Mouse (Mus musculus): ENCODE results near the gene Klhl35. TPM values are rescaled to one million over a fixed set of nuclear protein-coding genes. Genes with fewer than 3 reads are reported as not detected.
"Not testable (repeated sequence)": the region's sequence is repeated elsewhere in the genome, so short reads cannot be mapped to it uniquely, and the experiment has no call there.

The Klhl35 gene
- polyA plus RNA-seq, 1 experiment, result not detected

DNA sequence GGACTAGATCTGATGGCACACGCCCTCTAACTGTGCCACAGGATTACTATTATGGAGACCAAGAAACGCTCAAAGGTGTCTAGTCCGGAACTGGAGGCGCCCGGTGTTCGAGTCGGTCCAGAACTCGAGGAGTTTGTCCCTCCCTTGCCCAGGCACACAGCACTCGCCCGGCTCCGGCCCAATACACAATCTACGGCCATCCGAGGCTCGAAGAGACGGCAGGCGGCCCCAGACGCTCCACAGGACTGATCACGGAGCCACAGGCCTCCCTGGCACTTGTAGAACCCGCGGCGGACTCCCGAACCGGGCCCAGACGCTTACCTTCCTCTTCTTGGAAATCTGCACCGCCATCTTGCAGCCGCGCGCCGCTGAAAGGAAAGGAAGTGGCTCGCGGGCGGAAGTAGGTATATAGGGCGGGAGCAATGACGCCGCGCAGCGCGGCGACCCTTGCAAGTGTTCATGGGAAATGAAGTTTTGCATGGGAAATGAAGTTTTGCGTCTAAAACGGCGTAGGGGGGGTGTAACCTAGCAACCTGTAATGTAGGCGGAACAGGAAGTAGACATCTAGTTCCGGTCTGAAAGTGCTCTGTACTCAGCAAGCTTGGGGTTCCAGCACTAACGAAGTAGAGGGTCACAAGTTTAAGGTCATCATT lies 17.6 kb downstream of the Klhl35 start, which contains the start of gene Rps3:
Rps3 (minus strand) TSS at position 468 of the 653 bp plus-strand sequence.
- H3K4me1 ChIP-seq (ENCODE audit: control insufficient read depth, insufficient read depth, low read length), result peaks cover 14% of the 10 kb centered on the region
- no peak for TF ChIP-seq CTCF (IDR thresholded peaks at IDR 0.05; ENCODE audit: borderline replicate concordance, insufficient read depth, low read length)
- peak; percentile 85 for TF ChIP-seq POLR2A (IDR thresholded peaks at IDR 0.05; ENCODE audit: low read depth, low read length)
- H3K4me3 ChIP-seq (ENCODE audit: insufficient read depth, low read length), result peak within 1 kb of the TSS; percentile 100
- peak within 1 kb of the TSS; percentile 66 for H3K27ac ChIP-seq (ENCODE audit: insufficient read depth, low read length)

DNA sequence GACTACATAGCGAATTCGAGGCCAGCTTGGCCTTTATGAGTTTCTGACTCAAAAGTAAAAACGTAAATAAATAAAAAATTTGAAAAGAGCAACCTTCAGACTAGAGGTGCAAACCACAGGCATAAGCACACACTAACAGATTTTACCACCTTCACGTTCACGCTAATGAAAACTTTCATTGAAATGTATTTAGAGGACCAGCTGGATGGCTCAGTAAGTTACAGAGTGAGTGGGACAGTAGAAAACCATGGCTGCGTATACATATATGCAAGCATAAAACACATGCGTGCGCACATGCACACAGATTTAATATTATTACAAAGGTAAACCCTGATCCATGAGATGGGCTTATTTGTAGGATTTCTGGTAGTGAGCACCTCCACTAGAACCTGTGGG lies 18.1 kb downstream of the Klhl35 start:
- Histone ChIP-seq H3K4me3 (ENCODE audit: insufficient read depth, low read length) (no peak overlapping the region), H3K27ac (ENCODE audit: insufficient read depth, low read length) (no peak overlapping the region), H3K4me1 (ENCODE audit: control insufficient read depth, insufficient read depth, low read length) (peaks cover 12% of the 10 kb centered on the region)
- TF ChIP-seq POLR2A (IDR thresholded peaks at IDR 0.05; ENCODE audit: low read depth, low read length) (no peak), CTCF (IDR thresholded peaks at IDR 0.05; ENCODE audit: borderline replicate concordance, insufficient read depth, low read length) (no peak)

GRCm38 (mm10) chr7:99484679-99485078 lies 18.9 kb downstream of the Klhl35 start:
- H3K4me3 ChIP-seq (ENCODE audit: insufficient read depth, low read length), result no peak overlapping the region
- TF ChIP-seq POLR2A (IDR thresholded peaks at IDR 0.05; ENCODE audit: low read depth, low read length) (no peak), CTCF (IDR thresholded peaks at IDR 0.05; ENCODE audit: borderline replicate concordance, insufficient read depth, low read length) (no peak)
- H3K27ac ChIP-seq (ENCODE audit: insufficient read depth, low read length), result no peak overlapping the region
- H3K4me1 ChIP-seq (ENCODE audit: control insufficient read depth, insufficient read depth, low read length), result peaks cover 7% of the 10 kb centered on the region

GRCm38 (mm10) chr7:99489708-99490107 lies 23.9 kb downstream of the Klhl35 start:
- H3K4me1 ChIP-seq (ENCODE audit: control insufficient read depth, insufficient read depth, low read length), result no peaks in the 10 kb centered on the region
- H3K4me3 ChIP-seq (ENCODE audit: insufficient read depth, low read length), result no peak overlapping the region
- no peak overlapping the region for H3K27ac ChIP-seq (ENCODE audit: insufficient read depth, low read length)
- TF ChIP-seq CTCF (IDR thresholded peaks at IDR 0.05; ENCODE audit: borderline replicate concordance, insufficient read depth, low read length) (no peak), POLR2A (IDR thresholded peaks at IDR 0.05; ENCODE audit: low read depth, low read length) (no peak)

DNA sequence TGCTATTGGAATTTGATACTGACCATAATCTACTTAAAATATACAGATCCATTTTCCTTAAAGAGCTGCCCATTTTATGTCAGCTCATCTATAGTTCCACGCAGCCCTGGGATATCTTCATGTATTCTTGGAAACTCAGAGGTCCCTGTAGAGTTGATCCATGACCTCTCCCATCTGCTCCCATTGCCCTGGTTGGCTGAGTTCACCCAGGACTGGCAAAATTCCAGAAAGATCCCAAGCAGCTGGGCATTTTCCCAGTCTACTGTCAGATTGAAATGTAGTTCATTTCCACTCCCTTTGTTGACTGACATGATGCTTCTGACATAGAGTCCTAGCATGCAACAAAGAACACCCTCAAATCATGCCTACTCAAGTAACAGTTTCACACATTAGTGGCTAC lies 33.3 kb downstream of the Klhl35 start:
- no peaks in the 10 kb centered on the region for H3K4me1 ChIP-seq (ENCODE audit: control insufficient read depth, insufficient read depth, low read length)
- TF ChIP-seq POLR2A (IDR thresholded peaks at IDR 0.05; ENCODE audit: low read depth, low read length) (no peak), CTCF (IDR thresholded peaks at IDR 0.05; ENCODE audit: borderline replicate concordance, insufficient read depth, low read length) (no peak)
- H3K27ac ChIP-seq (ENCODE audit: insufficient read depth, low read length), result no peak overlapping the region
- H3K4me3 ChIP-seq (ENCODE audit: insufficient read depth, low read length), result no peak overlapping the region

DNA sequence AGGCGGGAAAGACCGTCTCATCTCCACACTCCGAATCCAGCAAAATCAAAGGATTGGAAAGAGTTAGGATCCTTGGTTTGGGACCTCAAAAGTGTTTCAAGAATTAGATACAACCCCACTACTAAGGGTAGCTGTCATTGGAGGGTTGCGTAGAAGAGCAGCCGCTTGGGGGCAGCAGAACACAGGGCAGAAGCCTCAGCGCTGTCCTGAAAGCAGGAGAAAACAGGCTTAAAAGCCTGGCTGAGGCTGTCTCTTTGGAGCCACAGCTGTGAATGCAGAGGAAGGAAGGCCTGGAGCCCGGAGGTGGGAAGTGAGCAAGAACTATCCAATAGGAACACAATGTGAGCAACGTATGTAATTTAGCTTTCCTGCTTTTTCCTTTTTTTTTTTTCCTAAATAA lies 34.4 kb downstream of the Klhl35 start:
- no peak overlapping the region for H3K27ac ChIP-seq (ENCODE audit: insufficient read depth, low read length)
- no peaks in the 10 kb centered on the region for H3K4me1 ChIP-seq (ENCODE audit: control insufficient read depth, insufficient read depth, low read length)
- TF ChIP-seq CTCF (IDR thresholded peaks at IDR 0.05; ENCODE audit: borderline replicate concordance, insufficient read depth, low read length) (peak; percentile 84), POLR2A (IDR thresholded peaks at IDR 0.05; ENCODE audit: low read depth, low read length) (no peak)
- H3K4me3 ChIP-seq (ENCODE audit: insufficient read depth, low read length), result no peak overlapping the region

DNA sequence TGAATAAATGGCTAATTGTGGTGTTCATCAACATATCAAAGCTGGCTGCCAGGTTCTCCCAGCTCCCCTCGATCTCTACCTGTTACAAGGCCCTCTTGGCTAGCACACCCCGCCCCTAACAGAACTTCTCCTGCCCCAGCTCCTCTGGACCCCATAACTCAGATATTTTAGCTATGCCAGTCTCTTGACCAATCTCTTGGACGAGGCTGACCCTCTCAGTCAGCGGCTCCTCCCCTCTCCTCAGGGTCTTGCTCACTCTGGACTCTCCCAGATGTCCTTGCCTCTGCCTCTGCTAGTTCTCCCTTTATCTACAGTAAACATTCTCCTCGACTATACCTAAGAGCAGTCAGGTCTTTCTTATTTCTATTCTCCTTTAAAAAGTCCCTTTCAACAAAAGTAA lies 34.9 kb downstream of the Klhl35 start:
- Histone ChIP-seq H3K4me3 (ENCODE audit: insufficient read depth, low read length) (no peak overlapping the region), H3K4me1 (ENCODE audit: control insufficient read depth, insufficient read depth, low read length) (no peaks in the 10 kb centered on the region), H3K27ac (ENCODE audit: insufficient read depth, low read length) (no peak overlapping the region)
- no peak for TF ChIP-seq CTCF (IDR thresholded peaks at IDR 0.05; ENCODE audit: borderline replicate concordance, insufficient read depth, low read length)
- TF ChIP-seq POLR2A (IDR thresholded peaks at IDR 0.05; ENCODE audit: low read depth, low read length), result no peak

- Histone ChIP-seq H3K4me1 (ENCODE audit: control insufficient read depth, insufficient read depth, low read length) (no peaks in the 10 kb centered on the region), H3K27ac (ENCODE audit: insufficient read depth, low read length) (no peak overlapping the region), H3K4me3 (ENCODE audit: insufficient read depth, low read length) (no peak overlapping the region)
- TF ChIP-seq POLR2A (IDR thresholded peaks at IDR 0.05; ENCODE audit: low read depth, low read length) (no peak), CTCF (IDR thresholded peaks at IDR 0.05; ENCODE audit: borderline replicate concordance, insufficient read depth, low read length) (no peak)
Measured at GRCm38 (mm10) chr7:99501148-99501547, 35.3 kb downstream of the Klhl35 start.

DNA sequence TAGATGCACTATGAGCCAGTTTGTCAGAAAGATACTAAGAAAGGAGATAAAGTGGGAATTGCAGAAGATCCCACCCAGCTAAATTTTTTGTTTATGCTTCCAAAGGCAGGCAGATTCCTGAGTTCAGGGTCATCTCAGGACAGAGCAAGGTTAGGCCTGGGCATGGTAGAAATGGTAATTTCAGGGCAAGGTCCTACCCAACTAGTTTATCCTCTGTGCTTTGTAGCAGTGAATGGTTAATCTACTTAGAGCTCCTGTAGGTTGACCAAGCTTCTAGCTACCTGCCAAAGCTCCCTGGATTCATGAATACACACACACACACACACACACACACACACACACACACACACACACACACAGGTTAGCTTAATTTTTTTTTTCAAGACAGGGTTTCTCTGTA lies 38.8 kb downstream of the Klhl35 start:
- TF ChIP-seq POLR2A (IDR thresholded peaks at IDR 0.05; ENCODE audit: low read depth, low read length) (no peak), CTCF (IDR thresholded peaks at IDR 0.05; ENCODE audit: borderline replicate concordance, insufficient read depth, low read length) (no peak)
- no peak overlapping the region for H3K4me3 ChIP-seq (ENCODE audit: insufficient read depth, low read length)
- no peaks in the 10 kb centered on the region for H3K4me1 ChIP-seq (ENCODE audit: control insufficient read depth, insufficient read depth, low read length)

DNA sequence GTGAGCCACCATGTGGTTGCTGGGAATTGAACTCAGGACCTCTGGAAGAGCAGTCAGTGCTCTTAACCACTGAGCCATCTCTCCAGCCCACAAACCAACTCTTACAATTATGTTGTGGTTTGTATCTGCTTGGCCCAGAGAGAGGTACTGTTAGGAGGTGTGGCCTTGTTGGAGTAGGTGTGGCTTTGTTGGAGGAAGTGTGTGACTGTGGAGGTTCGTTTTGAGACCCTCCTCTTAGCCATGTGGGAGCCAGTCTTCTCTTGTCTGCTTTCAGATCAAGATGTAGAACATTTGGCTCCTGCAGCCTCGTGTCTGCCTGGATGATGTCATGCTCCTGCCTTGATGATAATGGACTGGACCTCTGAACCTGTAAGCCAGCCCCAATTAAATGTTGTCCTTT lies 42.4 kb downstream of the Klhl35 start:
- H3K27ac ChIP-seq (ENCODE audit: insufficient read depth, low read length); H3K4me3 ChIP-seq (ENCODE audit: insufficient read depth, low read length); H3K4me1 ChIP-seq (ENCODE audit: control insufficient read depth, insufficient read depth, low read length): not testable (repeated sequence)

More for the DNA sequence above, 38.8 kb downstream of the Klhl35 start:
- no peak overlapping the region for H3K27ac ChIP-seq (ENCODE audit: insufficient read depth, low read length)
